Mouse (Mus musculus): ENCODE results near the gene Tent2.

Gene Tent2

GRCm38 (mm10) chr13:93141184-93141583 is 51.0 kb downstream of the Tent2 start:
- no peak for DNase-seq

- no peak for DNase-seq
Measured at GRCm38 (mm10) chr13:93138059-93138458, 54.1 kb downstream of the Tent2 start.

- no peak for DNase-seq
Measured at GRCm38 (mm10) chr13:93137098-93137497, 55.1 kb downstream of the Tent2 start.

GRCm38 (mm10) chr13:93136251-93136650 is 55.9 kb downstream of the Tent2 start:
- no peak for DNase-seq

- DNase-seq: no peak
Measured at GRCm38 (mm10) chr13:93135501-93135900, 56.7 kb downstream of the Tent2 start.

- DNase-seq: no peak
Measured at GRCm38 (mm10) chr13:93130674-93131073, 61.5 kb downstream of the Tent2 start.

- DNase-seq: no peak
Measured at GRCm38 (mm10) chr13:93128961-93129360, 63.2 kb downstream of the Tent2 start.

GRCm38 (mm10) chr13:93128111-93128860 is 63.9 kb downstream of the Tent2 start:
- no peak for DNase-seq

- DNase-seq: no peak
Measured at GRCm38 (mm10) chr13:93122321-93122720, 69.9 kb downstream of the Tent2 start.

- no peak for DNase-seq
Measured at GRCm38 (mm10) chr13:93117241-93117640, 74.9 kb downstream of the Tent2 start.

- DNase-seq: no peak
Measured at GRCm38 (mm10) chr13:93102340-93103090, 89.7 kb downstream of the Tent2 start.

- no peak for DNase-seq
Measured at GRCm38 (mm10) chr13:93098596-93098995, 93.6 kb downstream of the Tent2 start.

GRCm38 (mm10) chr13:93096643-93097042 is 95.5 kb downstream of the Tent2 start:
- DNase-seq: no peak
